Mouse (Mus musculus) thymus, postnatal 10 days (tissue): ENCODE measurements around the gene Dock9.

ENCODE experiments used
- DNase-seq, 2 experiments: peaks; one replicate each; pipeline ENCODE4 v3.0.0; 2021; ENCODE audit warnings: low spot score in 2 of 2

Dock9 gene

GRCm38 (mm10) chr14:121508929-121509328, 288.7 kb downstream of the Dock9 start:
- DNase-seq = no peak

GRCm38 (mm10) chr14:121506336-121506735, 291.3 kb downstream of the Dock9 start:
- no peak for DNase-seq

GRCm38 (mm10) chr14:121505485-121505860, 292.2 kb downstream of the Dock9 start:
- no peak for DNase-seq

- DNase-seq = no peak
Measured at GRCm38 (mm10) chr14:121504781-121505484, 292.7 kb downstream of the Dock9 start, which contains the start of gene Slc15a1. Slc15a1 (minus strand) TSS chr14:121505252.

- DNase-seq = no peak
Measured at GRCm38 (mm10) chr14:121500577-121500976, 297.1 kb downstream of the Dock9 start.

GRCm38 (mm10) chr14:121499769-121500168, 297.9 kb downstream of the Dock9 start:
- no peak for DNase-seq

GRCm38 (mm10) chr14:121497800-121498199, 299.8 kb downstream of the Dock9 start:
- no peak for DNase-seq

- no peak for DNase-seq
Measured at GRCm38 (mm10) chr14:121495741-121496140, 301.9 kb downstream of the Dock9 start.

GRCm38 (mm10) chr14:121495120-121495519, 302.5 kb downstream of the Dock9 start:
- no peak for DNase-seq

GRCm38 (mm10) chr14:121494238-121494637, 303.4 kb downstream of the Dock9 start:
- no peak for DNase-seq

GRCm38 (mm10) chr14:121493712-121494111, 303.9 kb downstream of the Dock9 start:
- DNase-seq = no peak

GRCm38 (mm10) chr14:121492328-121492727, 305.3 kb downstream of the Dock9 start:
- DNase-seq = no peak
